Comparison of ENCODE assay signal across 7 mouse cellular contexts in genomic region chr10:115383644-115384220, GRCm38 (mm10). TPM values are rescaled to one million over a fixed set of nuclear protein-coding genes. Genes with fewer than 3 reads are reported as not detected.
DNase-seq lines count a peak whose midpoint lies in the region; ATAC-seq lines count a peak whose summit lies in the region.

No protein-coding gene starts in this region.

- peak overlapping the region; percentile 83 for H3K9ac ChIP-seq in neural tube, embryonic 11.5 days (ENCODE audit: low read length)
- peak overlapping the region; percentile 89 for H3K9ac ChIP-seq in embryonic facial prominence, embryonic 11.5 days (replicated peaks; ENCODE audit: low read length)
- H3K9ac ChIP-seq in intestine, embryonic 15.5 days, result peak overlapping the region; percentile 77
- H3K9ac ChIP-seq in neural tube, embryonic 14.5 days (replicated peaks; ENCODE audit: low read depth, low read length), result peak overlapping the region; percentile 90

- H3K4me3 ChIP-seq in neural tube, embryonic 11.5 days (ENCODE audit: low read depth, low read length), result peak overlapping the region; percentile 91
- peak overlapping the region; percentile 73 for H3K4me3 ChIP-seq in embryonic facial prominence, embryonic 11.5 days (ENCODE audit: low read depth, low read length)
- peak overlapping the region; percentile 92 for H3K4me3 ChIP-seq in intestine, embryonic 15.5 days (replicated peaks)
- peak overlapping the region; percentile 97 for H3K4me3 ChIP-seq in neural tube, embryonic 14.5 days (ENCODE audit: low read depth, low read length)

- H3K9me3 ChIP-seq in neural tube, embryonic 11.5 days (ENCODE audit: control insufficient read depth, low read length), result no peaks in the 10 kb centered on the region
- H3K9me3 ChIP-seq in embryonic facial prominence, embryonic 11.5 days (replicated peaks; ENCODE audit: control insufficient read depth, low read length), result no peaks in the 10 kb centered on the region
- no peaks in the 10 kb centered on the region for H3K9me3 ChIP-seq in intestine, embryonic 15.5 days
- no peaks in the 10 kb centered on the region for H3K9me3 ChIP-seq in neural tube, embryonic 14.5 days (ENCODE audit: control insufficient read depth, low read length)

- intact Hi-C loops in gastrocnemius, postnatal 36 days (cut with DNase I), result loop anchor here (2.0 to 10.0 kb wide), 2 partner anchors 61 to 129 kb away; partner anchors contain the start of gene Tbc1d15

- H3K36me3 ChIP-seq in neural tube, embryonic 11.5 days (ENCODE audit: control insufficient read depth, insufficient read depth, low read length), result no peaks in the 10 kb centered on the region
- no peaks in the 10 kb centered on the region for H3K36me3 ChIP-seq in embryonic facial prominence, embryonic 11.5 days (replicated peaks; ENCODE audit: control insufficient read depth, insufficient read depth, low read depth, low read length)
- no peaks in the 10 kb centered on the region for H3K36me3 ChIP-seq in intestine, embryonic 15.5 days
- no peaks in the 10 kb centered on the region for H3K36me3 ChIP-seq in neural tube, embryonic 14.5 days (ENCODE audit: control insufficient read depth, insufficient read depth, low read length)

- H3K27ac ChIP-seq in neural tube, embryonic 11.5 days (ENCODE audit: low read depth, low read length), result peak overlapping the region; percentile 97
- H3K27ac ChIP-seq in embryonic facial prominence, embryonic 11.5 days (replicated peaks; ENCODE audit: low read depth, low read length), result peak overlapping the region; percentile 94
- H3K27ac ChIP-seq in intestine, embryonic 15.5 days, result peak overlapping the region; percentile 96
- peak overlapping the region; percentile 98 for H3K27ac ChIP-seq in neural tube, embryonic 14.5 days (ENCODE audit: low read depth, low read length)

- DNase-seq in neural tube, embryonic 11.5 days (ENCODE audit: low spot score), result no peak
- DNase-seq in neural tube, embryonic 10.5 days (ENCODE audit: extremely low spot score, low spot score), result no peak
- DNase-seq in embryonic facial prominence, embryonic 11.5 days (ENCODE audit: low spot score), result peak; percentile 13
- DNase-seq in gastrocnemius, postnatal 36 days, result no peak
- DNase-seq in thymus, adult 18-20 months, result no peak

- WGBS in neural tube, embryonic 11.5 days, result 4% methylated on average over 15 of the region's 15 CpGs
- 1% methylated on average over 15 of the region's 15 CpGs for WGBS in embryonic facial prominence, embryonic 11.5 days
- WGBS in intestine, embryonic 15.5 days, result 2% methylated on average over 15 of the region's 15 CpGs
- WGBS in neural tube, embryonic 14.5 days, result under 1% methylated on average over 15 of the region's 15 CpGs

- H3K4me2 ChIP-seq in neural tube, embryonic 11.5 days (ENCODE audit: low read depth), result peak overlapping the region; percentile 46
- peak overlapping the region; percentile 43 for H3K4me2 ChIP-seq in embryonic facial prominence, embryonic 11.5 days (ENCODE audit: low read depth, low read length)
- peak overlapping the region; percentile 65 for H3K4me2 ChIP-seq in intestine, embryonic 15.5 days (replicated peaks)
- H3K4me2 ChIP-seq in neural tube, embryonic 14.5 days (ENCODE audit: low read depth, low read length), result peak overlapping the region; percentile 67

- H3K27me3 ChIP-seq in neural tube, embryonic 11.5 days (ENCODE audit: control insufficient read depth, insufficient read depth, low read length), result no peaks in the 10 kb centered on the region
- no peaks in the 10 kb centered on the region for H3K27me3 ChIP-seq in embryonic facial prominence, embryonic 11.5 days (ENCODE audit: control insufficient read depth, insufficient read depth, low read length)
- no peaks in the 10 kb centered on the region for H3K27me3 ChIP-seq in intestine, embryonic 15.5 days (replicated peaks)
- no peaks in the 10 kb centered on the region for H3K27me3 ChIP-seq in neural tube, embryonic 14.5 days (ENCODE audit: control insufficient read depth, insufficient read depth, low read length)

- peak; percentile 3 for ATAC-seq in neural tube, embryonic 11.5 days (ENCODE audit: insufficient read depth, low FRiP score, low TSS enrichment)
- ATAC-seq in embryonic facial prominence, embryonic 11.5 days (replicated peaks; ENCODE audit: insufficient number of reproducible peaks, low FRiP score, low TSS enrichment, low read depth), result no peak
- ATAC-seq in intestine, embryonic 15.5 days, result no peak
- no peak for ATAC-seq in neural tube, embryonic 14.5 days (ENCODE audit: low read depth)

- H3K4me1 ChIP-seq in neural tube, embryonic 11.5 days (ENCODE audit: control insufficient read depth, insufficient read depth, low read length), result peaks cover 16% of the 10 kb centered on the region
- H3K4me1 ChIP-seq in embryonic facial prominence, embryonic 11.5 days (ENCODE audit: control insufficient read depth, insufficient read depth, low read length), result no peaks in the 10 kb centered on the region
- 0 out of 2 replicates have a peak, but pooled peaks cover 10% of the 10 kb centered on the region for H3K4me1 ChIP-seq in intestine, embryonic 15.5 days (replicated peaks)
- H3K4me1 ChIP-seq in neural tube, embryonic 14.5 days (ENCODE audit: control insufficient read depth, insufficient read depth, low read length), result peaks cover 38% of the 10 kb centered on the region

RNA-seq across cellular contexts. Expression of gene Thap2, which starts 0.5 kb away (rescaled TPM):
- polyA plus RNA-seq in neural tube, embryonic 11.5 days (2014; fragmentation: Nextera tagmentation; extraction: Ambion mirVana), result 22.9 and 24.3 TPM in 2 replicates
- polyA plus RNA-seq in embryonic facial prominence, embryonic 11.5 days (2014; fragmentation: Nextera tagmentation; extraction: Ambion mirVana), result 20.0 and 21.6 TPM in 2 replicates
- 20.5 and 22.2 TPM in 2 replicates for polyA plus RNA-seq in intestine, embryonic 15.5 days (2015; fragmentation: Nextera tagmentation; extraction: Ambion mirVana)
- polyA plus RNA-seq in neural tube, embryonic 14.5 days (2014; fragmentation: Nextera tagmentation; extraction: Ambion mirVana), result 20.7 and 25.9 TPM in 2 replicates
- total RNA-seq in gastrocnemius, postnatal 36 days (2021), result 1 to 10 TPM; 4.4 to 6.6 TPM

RNA-seq across cellular contexts. Expression of gene Zfc3h1, which starts 1.0 kb away (rescaled TPM):
- polyA plus RNA-seq in neural tube, embryonic 11.5 days (2014; fragmentation: Nextera tagmentation; extraction: Ambion mirVana), result 25.5 and 27.1 TPM in 2 replicates
- 18.3 and 23.1 TPM in 2 replicates for polyA plus RNA-seq in embryonic facial prominence, embryonic 11.5 days (2014; fragmentation: Nextera tagmentation; extraction: Ambion mirVana)
- polyA plus RNA-seq in intestine, embryonic 15.5 days (2015; fragmentation: Nextera tagmentation; extraction: Ambion mirVana), result 17.0 and 17.1 TPM in 2 replicates
- polyA plus RNA-seq in neural tube, embryonic 14.5 days (2014; fragmentation: Nextera tagmentation; extraction: Ambion mirVana), result 26.6 and 31.3 TPM in 2 replicates
- total RNA-seq in gastrocnemius, postnatal 36 days (2021), result 10 to 100 TPM in 1 of 2 experiments, 1 to 10 TPM in 1; 7.6 to 12.3 TPM

RNA-seq across cellular contexts. Expression of gene Tmem19, which starts 21.4 kb away (rescaled TPM):
- polyA plus RNA-seq in neural tube, embryonic 11.5 days (2014; fragmentation: Nextera tagmentation; extraction: Ambion mirVana), result 36.7 and 39.7 TPM in 2 replicates
- polyA plus RNA-seq in embryonic facial prominence, embryonic 11.5 days (2014; fragmentation: Nextera tagmentation; extraction: Ambion mirVana), result 25.3 and 36.4 TPM in 2 replicates
- polyA plus RNA-seq in intestine, embryonic 15.5 days (2015; fragmentation: Nextera tagmentation; extraction: Ambion mirVana), result 27.1 and 29.4 TPM in 2 replicates
- polyA plus RNA-seq in neural tube, embryonic 14.5 days (2014; fragmentation: Nextera tagmentation; extraction: Ambion mirVana), result 39.3 and 42.1 TPM in 2 replicates
- total RNA-seq in gastrocnemius, postnatal 36 days (2021), result 10 to 100 TPM in 1 of 2 experiments, 1 to 10 TPM in 1; 9.0 to 16.0 TPM
